Mouse (Mus musculus) embryonic stem cell, embryonic (primary cell): ENCODE results near the gene Bnip1.

Experiments
- CTCF ChIA-PET, 4 experiments: fragments of 300-600 bp in 2 of 4; fragments of 350-600 bp in 2 of 4; sonication (Branson Sonifier 250); formaldehyde crosslinking; loops; one replicate each; lab custom pipeline; 2022; ENCODE audit warnings: inconsistent platforms in 2 of 4; lab: Charles Lee
- POLR2A ChIA-PET, 4 experiments: fragments of 300-600 bp in 2 of 4; fragments of 350-600 bp in 2 of 4; sonication (Branson Sonifier 250); formaldehyde crosslinking; loops; one replicate each; lab custom pipeline; 2022; ENCODE audit warnings: antibody characterized with exemption in 4 of 4, inconsistent platforms in 1 of 4; lab: Charles Lee

Gene Bnip1

DNA sequence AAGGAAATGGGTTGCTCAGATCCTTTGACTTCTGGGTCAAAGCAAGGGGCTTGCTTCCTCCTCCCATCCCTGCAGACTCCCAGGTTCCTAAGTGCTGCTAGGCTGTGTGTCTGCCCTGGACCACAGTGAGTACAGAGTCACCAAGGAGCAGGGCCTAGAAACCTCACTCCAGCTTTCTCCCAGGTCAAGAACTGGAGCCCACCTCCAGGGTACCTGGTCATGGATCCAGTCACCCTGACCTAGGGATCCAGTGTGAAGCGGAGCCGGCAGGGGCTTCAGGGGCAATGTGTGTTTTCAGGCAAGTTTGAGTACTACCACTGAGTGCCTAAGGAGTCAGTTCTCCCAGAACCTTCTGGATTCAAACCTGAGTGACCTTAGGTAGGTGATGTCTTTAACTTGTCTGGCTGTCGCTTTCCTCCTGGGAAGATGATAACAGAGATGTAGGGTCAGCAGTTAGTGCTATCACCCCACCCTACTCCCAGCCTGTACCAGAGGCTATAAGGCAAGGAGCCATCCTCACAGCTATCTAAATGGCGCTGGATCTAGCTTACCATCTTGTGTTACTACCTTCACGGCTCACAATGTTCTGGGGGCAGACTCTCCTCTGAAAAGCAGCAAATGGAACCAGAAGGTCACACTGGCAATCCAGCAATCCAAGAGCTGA is 53.6 kb downstream of the Bnip1 start:
- ChIA-PET CTCF (interaction anchor here in 1 of 4 experiments (1.3 kb wide), 1 partner anchor 39 kb away, joined by 4 read pairs; no protein-coding TSS in a partner anchor), POLR2A (no interaction called here)

DNA sequence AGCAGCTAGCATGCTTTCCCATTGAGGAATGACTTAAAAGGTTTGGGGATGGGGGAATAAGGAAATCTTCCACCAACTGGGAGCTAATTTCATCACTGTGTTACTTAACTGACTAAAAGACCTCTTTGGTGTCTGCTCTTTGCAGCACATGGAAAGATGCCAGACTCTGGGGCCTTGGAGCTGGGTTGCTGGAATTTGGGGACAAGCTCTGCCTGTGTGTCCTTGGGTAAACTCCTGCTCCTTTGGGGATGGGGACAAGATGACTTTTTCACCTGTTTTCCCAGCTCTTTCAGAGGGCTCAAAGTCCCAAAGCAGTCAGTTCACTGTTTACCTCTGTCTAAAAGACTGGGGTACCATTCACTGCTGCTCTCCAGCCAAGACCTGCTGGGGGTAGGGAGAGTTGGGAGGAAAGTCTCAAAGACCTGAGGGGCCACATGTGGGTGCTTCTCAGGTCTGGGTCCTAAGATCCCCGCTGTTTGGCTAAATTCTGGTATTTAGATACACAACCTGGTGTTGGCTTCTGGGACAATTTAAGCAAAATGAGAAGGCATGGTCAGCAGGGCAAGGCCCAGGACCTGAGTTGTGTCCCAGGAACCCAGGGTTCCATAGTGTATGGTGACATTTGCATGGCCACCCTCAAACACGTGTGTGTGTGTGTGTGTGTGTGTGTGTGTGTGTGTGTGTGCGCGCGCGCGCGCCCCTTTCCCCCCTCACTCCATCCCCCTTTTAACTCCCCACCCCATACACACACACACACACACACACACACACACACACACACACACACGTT is 54.3 kb downstream of the Bnip1 start:
- ChIA-PET POLR2A (interaction anchor here in 3 of 4 experiments (0.6 to 2.0 kb wide), 8 partner anchors 14 to 966 kb away, joined by 3 to 9 read pairs (median 3); partner anchors contain the start of genes Zbtb9 (in 2 of the 3), Crebrf (in 1 of the 3) and Luc7l (in 1 of the 3)), CTCF (interaction anchor here in 2 of 4 experiments (0.6 to 1.3 kb wide), 2 partner anchors 40 to 384 kb away, joined by 3 to 4 read pairs; no protein-coding TSS in a partner anchor)

DNA sequence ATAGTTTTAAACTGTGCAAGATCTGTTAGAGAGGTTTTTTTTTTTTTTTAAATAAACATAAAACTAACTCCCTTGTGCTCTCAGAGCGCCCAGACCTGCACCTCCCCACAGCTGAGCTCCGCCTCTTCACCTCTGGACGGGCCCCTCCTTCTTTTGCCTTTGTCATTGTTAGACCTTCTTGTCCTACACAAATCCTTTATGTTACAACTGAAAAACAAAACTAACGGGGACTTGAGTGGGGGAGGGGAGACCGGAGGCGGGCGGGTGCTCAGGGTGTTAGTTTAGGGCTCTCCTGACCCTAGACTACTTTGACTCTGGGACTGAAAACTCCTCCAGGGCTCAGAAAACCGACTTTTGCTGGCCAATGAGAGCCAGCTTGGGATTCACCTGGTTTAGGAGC is 55.1 kb downstream of the Bnip1 start:
- ChIA-PET POLR2A (interaction anchor here in 3 of 4 experiments (0.5 to 2.0 kb wide), 11 partner anchors 8 to 965 kb away, joined by 3 to 9 read pairs (median 3); partner anchors contain the start of genes Zbtb9 (in 2 of the 3), Crebrf (in 1 of the 3) and Luc7l (in 1 of the 3)), CTCF (interaction anchor here in 1 of 4 experiments (0.6 to 0.8 kb wide), 2 partner anchors 166 to 384 kb away, joined by 3 read pairs; no protein-coding TSS in a partner anchor)

DNA sequence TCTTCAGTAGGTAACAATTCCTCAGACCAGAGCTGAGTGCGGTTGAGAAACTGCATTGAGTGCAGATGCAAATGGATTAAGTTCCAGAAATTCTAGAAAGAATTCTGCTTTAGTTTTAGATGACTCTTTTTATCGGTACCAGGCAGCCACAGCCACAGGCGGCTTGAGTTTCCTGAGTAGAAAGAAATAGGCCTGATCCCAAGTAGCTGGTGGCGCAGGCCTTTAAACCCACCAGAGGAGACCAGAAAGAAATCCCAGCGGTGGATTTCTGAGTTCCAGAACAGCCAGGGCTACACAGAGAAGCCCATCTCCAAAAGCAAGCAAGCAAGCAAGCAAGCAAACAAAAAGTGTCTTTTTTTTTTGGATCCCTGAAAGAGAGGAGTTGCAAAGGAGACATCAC is 55.5 kb downstream of the Bnip1 start:
- ChIA-PET POLR2A (interaction anchor here in 3 of 4 experiments (0.5 to 2.0 kb wide), 7 partner anchors 8 to 872 kb away, joined by 3 to 9 read pairs (median 4); partner anchors contain the start of gene Crebrf (in 1 of the 3)), CTCF (interaction anchor here in 1 of 4 experiments (0.8 kb wide), 1 partner anchor 165 kb away, joined by 3 read pairs; no protein-coding TSS in a partner anchor)

DNA sequence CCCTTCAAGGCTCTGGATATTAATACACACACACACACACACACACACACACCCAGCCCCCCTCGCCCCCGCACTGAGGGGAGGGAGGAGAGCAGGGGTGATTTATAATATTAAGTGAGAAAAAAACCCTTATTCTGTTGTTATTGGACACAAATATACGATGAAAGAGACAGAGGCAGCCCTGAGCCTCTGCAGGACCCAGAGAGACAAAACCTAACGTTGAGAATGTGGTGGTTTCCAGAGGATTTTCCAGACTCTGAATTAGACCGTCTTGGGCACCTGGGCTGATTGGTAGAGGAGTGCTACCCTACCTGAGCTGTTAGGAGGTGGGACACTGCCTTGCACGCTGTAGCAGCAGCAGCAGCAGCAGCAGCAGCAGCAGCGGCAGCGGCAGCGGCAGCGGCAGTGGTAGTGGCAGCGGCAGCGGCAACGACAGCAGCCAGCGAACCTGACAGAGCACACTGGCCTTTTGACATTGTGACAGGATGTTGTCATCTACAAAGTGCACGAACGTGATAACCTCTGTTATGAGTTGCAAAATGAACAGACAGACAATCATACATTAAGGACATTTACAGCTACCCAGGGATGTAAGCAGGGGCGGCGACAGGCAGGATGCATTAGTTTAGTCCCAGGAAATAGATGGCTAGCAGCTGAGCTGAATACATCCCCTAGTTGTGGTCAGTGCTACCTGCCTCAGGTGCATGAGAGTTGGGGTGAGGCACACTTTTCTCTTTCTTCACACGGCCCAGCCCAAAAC is 56.1 kb downstream of the Bnip1 start:
- ChIA-PET POLR2A (interaction anchor here (0.7 to 2.2 kb wide), 8 partner anchors 7 to 872 kb away, joined by 3 to 18 read pairs (median 6); partner anchors contain the start of gene Crebrf (in 1 of the 4)), CTCF (interaction anchor here in 1 of 4 experiments (0.8 to 1.1 kb wide), 2 partner anchors 42 to 165 kb away, joined by 3 read pairs; no protein-coding TSS in a partner anchor)

DNA sequence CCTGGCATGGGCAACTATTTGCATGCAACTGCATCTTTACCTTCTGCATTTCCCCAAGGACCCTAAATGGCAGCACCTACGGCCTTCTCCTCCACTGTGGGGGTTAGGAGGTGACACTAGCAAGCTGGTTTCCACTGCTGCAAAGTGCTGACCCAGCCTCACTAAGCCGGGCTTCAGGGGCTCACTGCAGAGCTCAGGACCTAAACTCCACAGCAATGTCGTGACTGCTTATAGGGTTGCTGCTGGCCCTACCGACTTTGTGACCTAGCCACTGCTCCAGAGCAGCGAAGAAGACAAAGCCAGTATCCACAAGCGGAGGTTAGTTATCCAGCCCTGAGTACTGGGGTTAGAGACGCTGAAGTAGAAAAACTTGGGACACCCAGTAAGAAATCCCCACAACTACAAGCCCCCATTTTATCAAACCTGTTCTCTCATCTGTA is 56.7 kb downstream of the Bnip1 start:
- CTCF ChIA-PET, result interaction anchor here in 2 of 4 experiments (0.5 to 1.1 kb wide), 4 partner anchors 12 to 250 kb away, joined by 3 to 4 read pairs (median 3); no protein-coding TSS in a partner anchor
- POLR2A ChIA-PET, result interaction anchor here (0.6 to 2.2 kb wide), 8 partner anchors 10 to 440 kb away, joined by 3 to 18 read pairs (median 4); partner anchors contain the start of gene Crebrf (in 1 of the 4)

DNA sequence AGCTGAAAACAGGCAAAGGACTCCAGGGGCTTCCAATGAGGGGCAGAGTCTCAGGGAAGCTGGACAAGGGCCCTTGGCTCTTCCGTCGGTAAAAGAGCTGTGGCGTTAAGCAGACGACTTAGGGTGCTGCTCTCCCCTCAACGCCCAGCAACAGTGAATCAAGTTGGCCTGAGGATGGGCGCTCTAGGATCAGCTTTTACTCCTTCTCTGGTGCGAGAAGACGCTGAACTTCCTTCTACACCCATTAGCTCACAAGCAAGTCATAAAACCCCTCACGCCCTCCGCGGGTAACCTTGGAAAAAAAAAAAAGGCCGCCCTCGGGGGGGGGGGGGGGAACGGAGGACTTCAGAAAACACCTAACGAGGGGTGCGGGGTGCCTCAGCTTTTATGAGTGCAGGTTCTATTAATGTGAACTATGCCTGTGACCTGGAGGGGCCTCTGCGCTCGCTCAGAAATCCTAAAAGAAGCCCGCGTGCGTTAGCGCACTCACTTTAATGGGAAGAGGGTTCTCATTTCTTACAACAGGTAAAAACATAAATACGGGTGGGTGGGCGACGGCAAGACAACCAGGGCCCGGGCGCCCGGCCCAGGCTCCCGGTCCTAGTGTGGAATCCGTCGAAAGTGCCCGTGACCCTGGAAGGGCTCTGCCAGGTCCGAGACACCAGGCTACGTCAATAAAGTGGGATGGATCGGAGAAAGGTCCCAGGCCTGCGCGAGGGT is 57.5 kb downstream of the Bnip1 start:
- ChIA-PET POLR2A (interaction anchor here (0.6 to 2.2 kb wide), 14 partner anchors 9 to 1966 kb away, joined by 3 to 18 read pairs (median 4); partner anchors contain the start of gene Crebrf (in 1 of the 4)), CTCF (interaction anchor here in 3 of 4 experiments (0.5 to 1.1 kb wide), 6 partner anchors 11 to 250 kb away, joined by 3 to 4 read pairs (median 3); no protein-coding TSS in a partner anchor)

DNA sequence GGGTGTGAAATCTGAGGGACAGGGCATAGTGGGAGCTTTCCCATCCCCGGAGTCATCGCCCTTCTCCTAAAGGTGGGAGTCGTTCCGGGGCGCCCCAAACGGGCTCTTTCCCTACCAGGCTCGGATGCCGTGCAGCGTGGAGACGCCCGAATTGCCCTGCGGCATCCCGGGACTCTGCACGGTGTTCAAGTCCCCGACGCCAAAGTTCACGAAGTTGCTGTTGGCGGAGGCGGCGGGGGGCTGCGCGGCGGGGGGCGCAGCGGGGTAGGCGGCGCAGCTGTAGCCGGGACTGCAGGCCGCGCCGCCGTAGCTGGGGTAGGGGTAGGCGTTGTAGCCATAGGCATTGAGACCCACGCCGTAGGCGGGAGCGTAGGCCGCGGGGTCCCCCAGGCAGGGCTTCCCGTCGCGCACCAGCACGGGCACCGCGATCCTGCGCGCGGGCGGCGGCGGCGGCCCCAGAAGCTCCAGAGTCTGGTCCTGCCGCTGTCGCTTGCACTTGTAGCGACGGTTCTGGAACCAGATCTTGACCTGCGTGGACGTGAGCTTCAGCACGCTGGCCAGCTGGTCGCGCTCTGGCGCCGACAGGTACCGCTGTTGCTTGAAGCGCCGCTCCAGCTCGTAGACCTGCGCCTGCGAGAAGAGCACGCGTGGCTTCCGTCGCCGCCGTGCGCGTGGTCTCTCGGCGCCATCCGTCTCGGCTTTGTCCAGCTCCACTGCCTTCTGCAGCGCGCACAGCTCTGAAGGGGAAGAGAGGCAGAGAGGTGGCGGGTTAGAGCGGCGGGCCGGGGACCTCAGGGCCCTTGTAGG is 58.2 kb downstream of the Bnip1 start:
- POLR2A ChIA-PET, result interaction anchor here (0.6 to 2.2 kb wide), 18 partner anchors 9 to 1966 kb away, joined by 3 to 18 read pairs (median 4); partner anchors contain the start of gene Crebrf (in 1 of the 4)

DNA sequence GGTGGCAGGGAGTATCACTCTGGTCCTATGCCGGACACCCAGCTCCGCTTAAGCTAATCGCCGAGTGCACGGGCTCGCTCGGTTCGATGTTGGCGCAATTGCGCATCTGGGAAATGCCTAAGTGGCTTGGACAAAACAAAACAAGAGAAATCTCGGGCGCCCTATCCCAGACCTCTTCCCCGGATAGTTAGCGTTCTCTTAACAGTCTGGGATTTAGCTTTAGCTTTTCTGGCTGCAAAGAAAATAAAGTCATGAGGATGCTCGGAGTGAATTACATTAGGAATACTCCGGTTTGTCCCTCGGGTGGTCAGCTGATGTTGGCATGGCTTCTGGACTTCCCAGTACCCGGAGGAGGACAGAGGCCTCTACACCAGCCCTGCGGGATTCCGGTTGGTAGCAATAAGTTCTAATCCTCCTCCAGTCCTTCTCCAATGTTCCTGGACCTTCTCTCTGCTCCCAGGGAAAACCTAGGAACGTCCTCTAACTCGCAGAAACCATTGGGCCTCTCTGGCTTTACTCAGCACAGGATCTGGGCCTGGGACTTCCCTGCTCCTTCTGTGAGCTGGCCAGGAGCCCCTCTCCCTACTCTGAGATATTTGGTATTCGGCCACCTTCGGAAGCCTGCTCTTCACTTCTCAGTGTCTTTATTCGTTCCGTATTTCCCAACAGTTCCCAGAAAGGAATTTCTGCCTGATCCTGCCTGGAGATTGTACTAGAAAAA is 59.0 kb downstream of the Bnip1 start:
- ChIA-PET CTCF (interaction anchor here in 2 of 4 experiments (0.8 to 1.2 kb wide), 4 partner anchors 46 to 164 kb away, joined by 3 read pairs; no protein-coding TSS in a partner anchor), POLR2A (interaction anchor here (0.6 to 1.9 kb wide), 17 partner anchors 8 to 1112 kb away, joined by 3 to 10 read pairs (median 4); partner anchors contain the start of genes Crebrf (in 1 of the 4) and Rpusd1 (in 1 of the 4))

More for the DNA sequence above, 58.2 kb downstream of the Bnip1 start:
- CTCF ChIA-PET, result interaction anchor here in 2 of 4 experiments (0.8 to 1.2 kb wide), 4 partner anchors 10 to 164 kb away, joined by 3 to 4 read pairs (median 3); no protein-coding TSS in a partner anchor

DNA sequence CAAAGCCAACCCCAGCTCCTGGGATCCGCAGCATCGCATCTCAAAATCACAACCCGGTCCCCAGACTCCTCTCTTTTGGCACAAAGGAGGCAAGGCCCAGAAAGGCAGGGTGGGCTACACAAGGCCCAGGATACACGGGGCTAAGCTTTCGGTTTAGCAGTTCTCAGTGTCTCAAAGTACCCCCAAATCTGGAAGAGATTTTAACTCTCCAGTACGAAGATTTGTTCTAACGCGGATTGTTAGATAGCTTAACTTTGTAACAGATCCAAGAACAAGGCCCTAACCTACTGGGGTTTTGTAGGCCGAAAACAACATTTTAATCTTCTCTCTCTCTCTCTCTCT is 59.5 kb downstream of the Bnip1 start:
- CTCF ChIA-PET, result interaction anchor here in 1 of 4 experiments (0.8 to 1.2 kb wide), 3 partner anchors 46 to 163 kb away, joined by 3 read pairs; no protein-coding TSS in a partner anchor

DNA sequence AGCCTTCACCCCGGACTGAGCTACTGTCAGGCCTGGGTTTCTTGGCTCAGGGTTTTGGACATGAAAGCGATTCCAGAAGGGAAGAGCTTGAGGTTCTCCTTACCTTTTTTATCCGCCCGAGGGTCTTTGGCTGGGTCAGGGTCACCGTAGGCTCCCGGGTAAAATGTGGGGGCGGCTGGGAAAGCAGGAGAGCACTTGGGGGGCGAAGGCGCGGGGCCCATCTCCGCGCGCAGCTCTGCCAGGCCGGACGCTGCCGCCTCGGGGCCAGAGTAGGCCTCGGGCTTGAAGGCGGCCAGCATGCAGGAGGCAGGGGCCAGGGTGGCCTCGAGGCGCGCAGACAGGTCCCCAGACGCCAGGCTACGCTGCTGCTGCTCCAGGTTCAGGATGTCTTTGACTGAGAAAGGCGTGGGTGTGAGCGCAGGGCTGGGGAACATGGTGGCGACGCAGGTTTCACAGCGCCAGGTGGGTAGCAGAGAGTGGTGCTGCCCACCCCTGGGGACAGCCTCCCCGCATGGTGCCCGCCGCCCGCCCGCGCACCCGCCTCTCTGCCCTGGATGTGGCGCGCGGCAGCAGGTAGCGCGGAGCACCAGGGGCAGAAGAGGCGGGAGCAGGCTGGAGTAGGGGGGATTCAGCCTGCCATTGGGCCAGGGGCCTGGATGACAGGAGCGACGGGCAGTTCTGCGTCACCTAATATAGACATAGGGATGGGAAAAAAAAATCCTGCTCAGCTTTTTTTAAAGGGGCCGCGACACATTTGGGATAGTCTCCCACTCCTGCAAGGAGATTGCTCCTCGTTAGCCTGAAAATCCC is 60.3 kb downstream of the Bnip1 start:
- ChIA-PET CTCF (interaction anchor here in 1 of 4 experiments (0.8 to 0.9 kb wide), 2 partner anchors 46 to 164 kb away, joined by 3 read pairs; no protein-coding TSS in a partner anchor), POLR2A (interaction anchor here (0.6 to 1.9 kb wide), 8 partner anchors 8 to 178 kb away, joined by 3 to 8 read pairs (median 3); partner anchors contain the start of gene Kifc5b (in 1 of the 4))

More for the DNA sequence above, 59.5 kb downstream of the Bnip1 start:
- POLR2A ChIA-PET, result interaction anchor here in 3 of 4 experiments (0.6 to 1.9 kb wide), 12 partner anchors 9 to 1113 kb away, joined by 3 to 10 read pairs (median 3); partner anchors contain the start of genes Kifc5b (in 1 of the 3) and Rpusd1 (in 1 of the 3)

DNA sequence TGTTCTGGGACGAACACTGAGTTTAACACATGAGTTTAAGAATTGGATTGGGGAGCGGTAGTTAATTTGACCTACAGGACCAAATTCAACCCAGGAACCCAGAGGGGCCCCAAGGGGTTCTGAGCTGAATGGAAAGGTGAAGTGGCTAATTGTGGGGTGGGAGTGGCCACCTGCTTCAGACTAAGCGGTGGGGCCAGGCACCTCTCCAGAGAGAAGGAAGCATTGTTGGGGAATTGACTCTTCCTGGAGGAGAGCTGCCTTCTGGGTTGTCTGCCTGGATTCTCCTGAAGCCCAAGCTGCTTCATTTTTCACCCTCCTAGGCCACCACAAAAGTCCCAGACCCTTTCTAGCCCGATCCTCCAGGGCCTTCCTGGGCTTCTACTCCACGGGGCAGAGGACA is 61.1 kb downstream of the Bnip1 start:
- ChIA-PET CTCF (no interaction called here), POLR2A (interaction anchor here in 1 of 4 experiments (0.6 to 0.8 kb wide), 2 partner anchors 56 to 1504 kb away, joined by 3 to 8 read pairs; no protein-coding TSS in a partner anchor)
